Mouse (Mus musculus): ENCODE measurements at regions not wholly inside any gene's neighbourhood (a gene's known extent, or its start where the extent isn't known, plus 50 kb on each side); places are given as distances from the start of the nearest gene placed in this dataset.

- Histone ChIP-seq H3K79me2 (ENCODE audit: control insufficient read depth, insufficient read depth) (no peaks in the 10 kb centered on the region), H3K79me3 (ENCODE audit: low read depth) (no peaks in the 10 kb centered on the region), H3ac (ENCODE audit: control insufficient read depth, insufficient read length, low read depth) (no peak overlapping the region), H3K27me3 (ENCODE audit: control insufficient read depth, insufficient read depth, insufficient read length) (no peaks in the 10 kb centered on the region), H3K4me3 (ENCODE audit: insufficient read depth, poor library complexity, severe bottlenecking) (no peak overlapping the region), H3K36me3 (ENCODE audit: control insufficient read depth, insufficient read depth) (no peaks in the 10 kb centered on the region)
- no peak for TF ChIP-seq CTCF (IDR thresholded peaks at IDR 0.05; ENCODE audit: control insufficient read depth, insufficient read depth, insufficient read length)
- TF ChIP-seq MYOG (IDR thresholded peaks at IDR 0.05; ENCODE audit: control insufficient read depth, extremely low read depth, insufficient read length), result no peak
- no peak for TF ChIP-seq CEBPB (IDR thresholded peaks at IDR 0.05; ENCODE audit: low read depth)
- no peak for TF ChIP-seq MAX (IDR thresholded peaks at IDR 0.05)
- TF ChIP-seq MYOD1 (IDR thresholded peaks at IDR 0.05; ENCODE audit: control insufficient read depth, insufficient read length, low read depth), result no peak
Observed at GRCm38 (mm10) chr16:50766055-50766770, 175.3 kb upstream of the Ccdc54 start.

DNA sequence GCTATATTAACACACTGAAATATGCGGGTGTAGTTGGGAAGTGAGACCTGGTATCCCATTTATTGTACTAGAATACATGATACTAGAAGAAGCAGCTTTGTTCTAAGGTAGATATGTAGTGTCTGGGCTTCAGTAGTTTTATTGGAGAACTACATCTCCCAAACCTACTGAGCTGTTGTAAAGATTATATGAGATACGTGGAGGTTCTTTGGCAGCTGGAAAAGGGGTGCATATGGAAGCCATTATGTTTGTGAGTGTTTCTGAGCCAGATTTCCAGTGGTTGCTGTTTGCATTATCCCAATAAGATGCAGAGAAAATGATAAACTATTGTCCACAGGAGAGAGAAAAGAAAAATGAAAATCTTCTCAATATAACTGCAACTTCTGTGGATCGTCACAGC, 171.1 kb upstream of the Ccdc54 start:
- Histone ChIP-seq H3K79me2 (ENCODE audit: control insufficient read depth, insufficient read depth) (no peaks in the 10 kb centered on the region), H3K27me3 (ENCODE audit: control insufficient read depth, insufficient read depth, insufficient read length) (no peaks in the 10 kb centered on the region), H3K4me3 (ENCODE audit: insufficient read depth, poor library complexity, severe bottlenecking) (no peak overlapping the region), H3ac (ENCODE audit: control insufficient read depth, insufficient read length, low read depth) (no peak overlapping the region), H3K79me3 (ENCODE audit: low read depth) (no peaks in the 10 kb centered on the region), H3K36me3 (ENCODE audit: control insufficient read depth, insufficient read depth) (no peaks in the 10 kb centered on the region)
- TF ChIP-seq FOSL1 (IDR thresholded peaks at IDR 0.05; ENCODE audit: insufficient read depth, low read length, poor library complexity, severe bottlenecking), result no peak
- TF ChIP-seq CTCF (IDR thresholded peaks at IDR 0.05; ENCODE audit: control insufficient read depth, insufficient read depth, insufficient read length), result no peak
- TF ChIP-seq CEBPB (IDR thresholded peaks at IDR 0.05; ENCODE audit: low read depth), result no peak
- no peak for TF ChIP-seq MYOD1 (IDR thresholded peaks at IDR 0.05; ENCODE audit: control insufficient read depth, insufficient read length, low read depth)
- no peak for TF ChIP-seq MYOG (IDR thresholded peaks at IDR 0.05; ENCODE audit: control insufficient read depth, extremely low read depth, insufficient read length)
- no peak for TF ChIP-seq USF1 (IDR thresholded peaks at IDR 0.05; ENCODE audit: low read depth)
- TF ChIP-seq MAX (IDR thresholded peaks at IDR 0.05), result no peak

GRCm38 (mm10) chr16:50759979-50760378, 169.0 kb upstream of the Ccdc54 start:
- no peaks in the 10 kb centered on the region for H3K36me3 ChIP-seq (ENCODE audit: control insufficient read depth, insufficient read depth)
- H3K4me3 ChIP-seq (ENCODE audit: insufficient read depth, poor library complexity, severe bottlenecking), result no peak overlapping the region
- TF ChIP-seq CTCF (IDR thresholded peaks at IDR 0.05; ENCODE audit: control insufficient read depth, insufficient read depth, insufficient read length) (no peak), MAX (IDR thresholded peaks at IDR 0.05) (no peak), FOSL1 (IDR thresholded peaks at IDR 0.05; ENCODE audit: insufficient read depth, low read length, poor library complexity, severe bottlenecking) (no peak)
- no peaks in the 10 kb centered on the region for H3K27me3 ChIP-seq (ENCODE audit: control insufficient read depth, insufficient read depth, insufficient read length)
- H3K79me3 ChIP-seq (ENCODE audit: low read depth), result no peaks in the 10 kb centered on the region
- no peak overlapping the region for H3ac ChIP-seq (ENCODE audit: control insufficient read depth, insufficient read length, low read depth)
- no peaks in the 10 kb centered on the region for H3K79me2 ChIP-seq (ENCODE audit: control insufficient read depth, insufficient read depth)

DNA sequence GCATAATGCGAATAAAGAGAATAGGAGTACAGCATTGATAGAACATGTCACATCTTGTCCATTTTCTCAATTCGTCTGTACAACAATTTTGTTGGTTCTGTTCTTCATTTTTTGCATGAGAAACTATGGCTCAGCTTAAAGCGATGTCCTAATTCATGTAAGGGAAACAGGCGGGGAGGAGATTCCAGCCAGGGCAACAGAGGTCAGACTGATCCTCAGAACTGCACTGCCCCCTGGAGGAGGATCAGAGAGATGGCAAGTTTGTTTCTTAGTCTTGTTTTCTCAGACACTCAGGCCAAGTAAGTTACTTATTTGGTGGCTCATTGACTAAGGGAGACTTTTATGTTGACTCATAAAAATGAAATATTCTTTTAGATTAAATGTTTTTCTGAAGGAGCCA, 165.7 kb upstream of the Ccdc54 start:
- no peak overlapping the region for H3ac ChIP-seq (ENCODE audit: control insufficient read depth, insufficient read length, low read depth)
- no peaks in the 10 kb centered on the region for H3K79me2 ChIP-seq (ENCODE audit: control insufficient read depth, insufficient read depth)
- no peak overlapping the region for H3K4me3 ChIP-seq (ENCODE audit: insufficient read depth, poor library complexity, severe bottlenecking)
- TF ChIP-seq CTCF (IDR thresholded peaks at IDR 0.05; ENCODE audit: control insufficient read depth, insufficient read depth, insufficient read length), result peak; percentile 46
- TF ChIP-seq MAX (IDR thresholded peaks at IDR 0.05), result no peak
- H3K79me3 ChIP-seq (ENCODE audit: low read depth), result no peaks in the 10 kb centered on the region
- H3K27me3 ChIP-seq (ENCODE audit: control insufficient read depth, insufficient read depth, insufficient read length), result no peaks in the 10 kb centered on the region
- no peaks in the 10 kb centered on the region for H3K36me3 ChIP-seq (ENCODE audit: control insufficient read depth, insufficient read depth)

DNA sequence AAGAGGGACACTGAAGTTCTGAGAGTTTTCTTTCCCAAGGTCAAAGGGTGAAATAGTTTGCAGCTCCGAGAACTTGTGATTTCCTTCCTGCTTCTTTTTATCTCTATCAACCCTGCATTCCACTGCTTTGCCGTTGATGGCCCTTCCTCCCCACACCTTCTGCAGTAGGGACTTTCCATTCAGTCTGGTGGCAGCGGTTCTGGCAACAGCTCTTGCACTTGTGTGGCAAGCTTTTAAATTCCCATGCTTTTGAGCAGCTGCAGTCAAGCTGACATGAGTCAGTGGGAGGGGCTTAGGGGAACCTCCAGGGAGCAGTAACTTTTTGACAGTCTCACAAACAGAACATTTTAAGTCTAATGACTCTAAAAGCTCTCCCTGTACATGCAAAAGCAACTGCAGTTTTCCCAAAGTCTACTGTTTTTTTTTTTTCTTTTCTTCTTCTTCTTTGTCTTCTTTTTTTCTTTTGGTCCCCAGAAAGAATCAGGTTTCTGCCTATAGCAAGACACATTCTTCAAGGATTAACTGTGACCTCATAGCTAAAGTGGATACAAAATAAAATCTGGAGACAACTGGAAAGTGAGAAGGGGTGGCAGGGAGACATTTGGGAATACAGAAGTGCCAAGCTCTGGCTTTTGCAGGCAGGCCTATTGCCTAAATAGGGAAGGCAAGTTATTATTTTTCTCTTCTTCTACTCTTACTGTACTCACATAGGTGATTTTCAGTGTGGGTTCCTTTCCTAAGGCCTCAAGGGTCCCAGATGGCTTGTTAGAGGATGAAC, 162.8 kb upstream of the Ccdc54 start:
- Histone ChIP-seq H3K27me3 (ENCODE audit: control insufficient read depth, insufficient read depth, insufficient read length) (no peaks in the 10 kb centered on the region), H3K4me3 (ENCODE audit: insufficient read depth, poor library complexity, severe bottlenecking) (no peak overlapping the region), H3ac (ENCODE audit: control insufficient read depth, insufficient read length, low read depth) (no peak overlapping the region), H3K36me3 (ENCODE audit: control insufficient read depth, insufficient read depth) (no peaks in the 10 kb centered on the region), H3K79me3 (ENCODE audit: low read depth) (no peaks in the 10 kb centered on the region), H3K79me2 (ENCODE audit: control insufficient read depth, insufficient read depth) (no peaks in the 10 kb centered on the region)
- TF ChIP-seq MAX (IDR thresholded peaks at IDR 0.05) (no peak), CEBPB (IDR thresholded peaks at IDR 0.05; ENCODE audit: low read depth) (peak; percentile 22), CTCF (IDR thresholded peaks at IDR 0.05; ENCODE audit: control insufficient read depth, insufficient read depth, insufficient read length) (no peak), FOSL1 (IDR thresholded peaks at IDR 0.05; ENCODE audit: insufficient read depth, low read length, poor library complexity, severe bottlenecking) (no peak), MYOD1 (IDR thresholded peaks at IDR 0.05; ENCODE audit: control insufficient read depth, insufficient read length, low read depth) (peak; percentile 72)

- no peak for TF ChIP-seq CEBPB (IDR thresholded peaks at IDR 0.05; ENCODE audit: low read depth)
- TF ChIP-seq MAX (IDR thresholded peaks at IDR 0.05), result no peak
- TF ChIP-seq CTCF (IDR thresholded peaks at IDR 0.05; ENCODE audit: control insufficient read depth, insufficient read depth, insufficient read length), result no peak
- TF ChIP-seq USF1 (IDR thresholded peaks at IDR 0.05; ENCODE audit: low read depth), result no peak
- no peak for TF ChIP-seq MYOD1 (IDR thresholded peaks at IDR 0.05; ENCODE audit: control insufficient read depth, insufficient read length, low read depth)
- TF ChIP-seq MYOG (IDR thresholded peaks at IDR 0.05; ENCODE audit: control insufficient read depth, extremely low read depth, insufficient read length), result no peak
- TF ChIP-seq FOSL1 (IDR thresholded peaks at IDR 0.05; ENCODE audit: insufficient read depth, low read length, poor library complexity, severe bottlenecking), result no peak
Observed at GRCm38 (mm10) chr16:50753046-50753445, 162.1 kb upstream of the Ccdc54 start.

More at GRCm38 (mm10) chr16:50753046-50753445, 162.1 kb upstream of the Ccdc54 start:
- Histone ChIP-seq H3K4me3 (ENCODE audit: insufficient read depth, poor library complexity, severe bottlenecking) (peak overlapping the region; percentile 21), H3K27me3 (ENCODE audit: control insufficient read depth, insufficient read depth, insufficient read length) (no peaks in the 10 kb centered on the region), H3K79me2 (ENCODE audit: control insufficient read depth, insufficient read depth) (no peaks in the 10 kb centered on the region), H3K36me3 (ENCODE audit: control insufficient read depth, insufficient read depth) (no peaks in the 10 kb centered on the region), H3K79me3 (ENCODE audit: low read depth) (no peaks in the 10 kb centered on the region), H3ac (ENCODE audit: control insufficient read depth, insufficient read length, low read depth) (no peak overlapping the region)

All from C2C12 (cell line).